Mouse (Mus musculus) midbrain, embryonic 10.5 days (tissue): Measurements from ENCODE around the gene Xpnpep2. TPM values are rescaled to one million over a fixed set of nuclear protein-coding genes. Genes with fewer than 3 reads are reported as not detected.

ENCODE experiments used
- DNase-seq: peaks from one replicate; pipeline ENCODE4 v3.0.0-alpha.2; 2017; ENCODE audit warnings: low spot score
- H3K27ac ChIP-seq: fragments of 300-500 bp; sonication (generic); replicated peaks from 2 replicates; pipeline ENCODE4 v1.5.1; 2016; ENCODE audit warnings: mild to moderate bottlenecking
- H3K27me3 ChIP-seq: fragments of 300-500 bp; sonication (generic); 2 replicates; pipeline ENCODE4 v1.6.1; 2016; ENCODE audit warnings: low read depth, mild to moderate bottlenecking; ENCODE audit not compliant: poor library complexity, severe bottlenecking
- H3K36me3 ChIP-seq: fragments of 300-500 bp; sonication (generic); 2 replicates; pipeline ENCODE4 v1.6.1; 2016; ENCODE audit warnings: mild to moderate bottlenecking, moderate library complexity
- H3K4me1 ChIP-seq: fragments of 300-500 bp; sonication (generic); 2 replicates; pipeline ENCODE4 v1.6.1; 2016
- H3K4me3 ChIP-seq: fragments of 300-500 bp; sonication (generic); 2 replicates; pipeline ENCODE4 v1.5.1; 2016; ENCODE audit warnings: mild to moderate bottlenecking, moderate library complexity
- H3K9me3 ChIP-seq: fragments of 300-500 bp; sonication (generic); replicated peaks from 2 replicates; pipeline ENCODE4 v1.6.1; 2016; ENCODE audit warnings: mild to moderate bottlenecking
- WGBS: fragments of 180-500 bp; shearing (Covaris S2); methylation state at CpG from one replicate; pipeline ENCODE4 v1.1.7; 2016; 5-methylcytosine and 5-hydroxymethylcytosine counted together
- polyA plus RNA-seq: library from polyadenylated mRNA; unstranded; fragments of >200 nt; fragmentation: Nextera tagmentation; extraction: Ambion mirVana; gene quantifications from 2 replicates; pipeline ENCODE4 v1.2.1, GENCODE M21; 2016

Xpnpep2 gene
- polyA plus RNA-seq, 1 experiment from 2014 or later = 1.9 TPM

DNA sequence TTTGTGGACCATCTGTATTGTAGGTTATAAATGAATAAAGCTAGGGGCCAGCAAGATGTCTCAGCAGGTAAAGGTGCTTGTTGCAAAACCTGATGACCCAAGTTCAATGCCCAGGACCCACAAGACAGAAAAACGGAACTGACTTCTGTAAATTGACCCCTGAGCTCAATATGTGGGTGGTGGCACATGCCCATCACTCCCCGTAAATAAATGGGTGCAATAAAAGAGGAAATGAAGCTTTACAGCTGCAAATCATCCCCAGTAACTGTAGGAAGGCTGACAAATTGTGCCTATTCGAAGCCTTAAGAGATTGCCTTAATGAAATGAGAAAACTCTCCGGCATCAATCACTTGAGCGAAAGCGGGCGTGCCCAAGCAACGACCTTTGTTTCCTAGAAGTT, 11.9 kb upstream of the Xpnpep2 start:
- Histone ChIP-seq H3K27ac (no peak overlapping the region), H3K36me3 (no peaks in the 10 kb centered on the region), H3K9me3 (no peaks in the 10 kb centered on the region), H3K4me1 (no peaks in the 10 kb centered on the region), H3K27me3 (0 out of 2 replicates have a peak, but pooled peaks cover 5% of the 10 kb centered on the region), H3K4me3 (no peak overlapping the region)
- no peak for DNase-seq
- 84% methylated on average over 8 of the region's 8 CpGs for WGBS

DNA sequence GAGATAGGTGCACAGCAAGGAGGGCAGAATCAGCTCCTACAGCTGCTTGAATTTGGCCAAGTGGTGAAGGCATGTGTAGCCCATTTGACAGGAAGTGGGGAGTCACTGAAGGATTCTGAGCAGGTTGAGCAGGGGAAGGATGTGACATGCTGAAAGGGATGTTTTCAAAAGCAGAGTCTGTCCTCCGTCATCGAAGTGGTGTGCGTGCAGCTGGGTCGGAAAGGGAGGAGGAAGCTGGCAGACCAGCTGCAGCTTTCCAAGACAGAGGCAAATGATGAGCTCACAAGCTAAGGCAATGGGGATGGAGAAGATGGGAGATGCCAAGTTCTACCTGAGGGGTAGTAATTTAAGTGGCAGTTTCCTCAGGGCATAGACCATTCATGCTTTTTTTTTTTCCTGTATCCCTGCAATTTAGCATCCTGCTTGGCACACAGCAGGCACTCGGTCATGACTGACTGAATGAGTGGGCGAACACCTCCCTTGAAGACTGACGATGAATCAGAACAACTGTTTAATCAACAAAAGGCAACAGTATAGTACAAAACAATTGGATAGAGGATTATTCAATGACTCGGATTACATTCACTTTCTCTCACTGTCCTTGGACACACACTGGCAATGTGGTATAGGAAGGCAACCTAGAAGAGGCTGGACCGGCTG, 9.9 kb upstream of the Xpnpep2 start:
- no peak overlapping the region for H3K27ac ChIP-seq
- DNase-seq = no peak
- no peaks in the 10 kb centered on the region for H3K36me3 ChIP-seq
- H3K4me3 ChIP-seq = no peak overlapping the region
- WGBS = 81% methylated on average over 9 of the region's 9 CpGs
- no peaks in the 10 kb centered on the region for H3K9me3 ChIP-seq
- no peaks in the 10 kb centered on the region for H3K4me1 ChIP-seq
- H3K27me3 ChIP-seq = 0 out of 2 replicates have a peak, but pooled peaks cover 5% of the 10 kb centered on the region

DNA sequence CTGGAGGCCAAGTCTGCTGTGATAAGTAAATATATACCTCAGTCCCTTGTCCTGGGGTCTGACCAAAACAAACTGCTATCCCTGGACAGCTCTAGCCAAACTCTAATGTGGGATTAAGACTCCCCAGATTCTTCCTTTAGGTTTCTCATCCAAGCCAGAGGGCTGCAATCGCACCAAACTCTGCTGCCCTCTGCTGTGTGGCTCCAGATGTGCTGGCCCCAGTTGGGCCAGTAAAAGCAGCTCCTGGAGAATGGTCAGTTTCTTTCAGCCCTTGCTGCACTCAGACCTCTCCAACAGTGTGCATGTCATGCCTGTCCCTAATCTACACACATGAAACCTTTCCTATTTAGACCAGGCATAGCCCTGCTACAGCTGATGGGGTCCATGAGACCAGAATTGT, 8.7 kb upstream of the Xpnpep2 start:
- Histone ChIP-seq H3K27me3 (0 out of 2 replicates have a peak, but pooled peaks cover 5% of the 10 kb centered on the region), H3K9me3 (no peaks in the 10 kb centered on the region), H3K4me3 (no peak overlapping the region), H3K36me3 (no peaks in the 10 kb centered on the region), H3K4me1 (no peaks in the 10 kb centered on the region), H3K27ac (no peak overlapping the region)
- DNase-seq = peak; percentile 20
- 48% methylated on average over 1 of the region's 1 CpGs for WGBS

DNA sequence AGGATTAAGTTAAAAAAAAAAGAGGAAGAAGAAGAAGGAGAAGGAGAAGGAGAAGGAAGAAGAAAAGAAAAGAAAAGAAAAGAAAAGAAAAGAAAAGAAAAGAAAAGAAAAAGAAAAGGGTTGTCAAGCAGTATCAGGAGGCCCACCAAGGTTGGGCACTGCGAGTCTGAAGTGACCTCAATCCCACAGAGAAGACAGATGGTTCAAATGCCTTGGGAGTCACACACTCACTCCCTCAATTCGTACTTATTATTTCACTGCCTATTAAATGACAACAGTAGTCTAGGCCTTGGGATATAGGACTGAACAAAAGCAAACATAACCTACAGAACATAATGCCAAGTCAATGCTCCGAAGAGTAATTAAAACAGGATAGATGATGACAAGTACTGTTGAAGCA, 5.3 kb upstream of the Xpnpep2 start:
- no peaks in the 10 kb centered on the region for H3K9me3 ChIP-seq
- no peaks in the 10 kb centered on the region for H3K4me1 ChIP-seq
- H3K27ac ChIP-seq = no peak overlapping the region
- H3K4me3 ChIP-seq = no peak overlapping the region
- no peaks in the 10 kb centered on the region for H3K27me3 ChIP-seq
- WGBS = 91% methylated on average over 3 of the region's 3 CpGs
- H3K36me3 ChIP-seq = no peaks in the 10 kb centered on the region
- no peak for DNase-seq

DNA sequence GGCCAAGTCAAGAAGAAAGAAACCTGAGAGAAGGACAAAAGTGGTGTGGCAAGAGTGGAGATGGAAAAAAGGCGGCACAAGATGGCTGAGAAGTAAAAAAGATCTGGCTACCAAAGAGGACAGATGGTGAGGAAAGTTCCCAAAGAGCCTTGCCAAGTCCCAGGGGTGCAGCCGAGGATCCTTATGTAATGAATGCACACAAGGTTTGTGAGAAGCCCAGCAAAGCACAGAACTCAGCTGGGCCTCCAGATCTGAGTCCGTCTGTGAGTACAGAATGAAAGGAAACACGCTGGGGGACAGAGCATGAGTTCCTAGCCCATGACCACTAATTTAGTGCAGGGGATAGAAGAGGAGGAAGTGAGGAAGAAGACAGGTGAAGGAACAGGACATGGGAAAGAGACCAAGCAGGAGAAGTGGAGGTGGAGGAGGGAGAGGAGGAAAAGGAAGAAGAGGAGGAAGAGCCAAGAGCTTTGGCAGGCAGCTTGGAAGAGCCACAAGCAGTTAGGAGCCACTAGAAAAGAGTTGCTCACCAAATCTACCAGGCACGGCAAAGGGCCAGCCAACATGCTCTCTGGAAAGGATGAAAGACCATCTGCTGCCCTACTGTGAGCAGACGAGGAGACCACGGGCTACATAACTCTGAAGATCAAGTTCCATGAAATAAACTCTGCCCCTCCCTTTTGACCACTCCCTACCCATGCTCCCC, 3.6 kb upstream of the Xpnpep2 start:
- 77% methylated on average over 7 of the region's 7 CpGs for WGBS
- Histone ChIP-seq H3K9me3 (no peaks in the 10 kb centered on the region), H3K4me1 (no peaks in the 10 kb centered on the region), H3K27ac (no peak overlapping the region), H3K27me3 (no peaks in the 10 kb centered on the region), H3K36me3 (no peaks in the 10 kb centered on the region), H3K4me3 (no peak overlapping the region)
- DNase-seq = no peak

DNA sequence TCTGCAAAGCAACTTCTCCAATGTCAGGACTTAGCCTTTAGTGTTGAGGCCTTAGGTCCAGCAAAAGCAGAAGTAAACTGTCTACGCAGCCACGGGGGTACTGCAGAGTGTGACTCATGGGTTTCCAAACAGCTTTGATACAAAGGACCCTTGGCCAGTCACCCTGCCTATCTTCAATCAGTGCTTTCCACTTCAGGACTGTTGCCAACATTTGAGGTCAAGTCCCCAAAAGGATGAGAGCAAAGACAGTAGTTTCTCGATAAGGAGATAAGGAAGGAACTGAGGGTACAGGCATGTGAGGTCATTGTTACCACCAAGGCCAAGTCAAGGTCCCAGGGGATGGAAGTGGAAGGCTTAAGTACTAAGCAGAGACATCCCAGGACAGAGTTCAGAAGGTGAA, 2.3 kb upstream of the Xpnpep2 start:
- Histone ChIP-seq H3K9me3 (no peaks in the 10 kb centered on the region), H3K4me3 (no peak overlapping the region), H3K4me1 (no peaks in the 10 kb centered on the region), H3K27ac (no peak overlapping the region), H3K27me3 (no peaks in the 10 kb centered on the region), H3K36me3 (no peaks in the 10 kb centered on the region)
- WGBS = 87% methylated on average over 3 of the region's 3 CpGs
- no peak for DNase-seq

DNA sequence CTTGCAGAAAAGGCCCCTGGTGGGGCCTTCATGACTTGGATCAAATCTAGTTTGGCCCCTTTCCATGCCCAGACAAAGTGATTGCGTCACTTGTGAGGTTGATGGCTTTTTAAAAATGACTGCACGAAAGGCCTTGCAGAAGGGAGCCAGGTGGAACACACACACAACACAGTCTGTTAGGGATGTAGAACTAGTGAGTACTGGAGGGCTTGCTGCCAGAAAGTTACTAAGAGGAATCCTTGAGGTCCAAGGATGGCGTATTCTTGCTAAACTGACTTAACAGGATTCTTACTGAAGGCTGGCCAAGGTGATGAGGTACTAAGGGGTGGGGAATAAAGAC, 761 bp downstream of the Xpnpep2 start:
- H3K9me3 ChIP-seq = no peaks in the 10 kb centered on the region
- 90% methylated on average over 3 of the region's 3 CpGs for WGBS
- DNase-seq = no peak
- H3K27ac ChIP-seq = no peak overlapping the region
- H3K36me3 ChIP-seq = no peaks in the 10 kb centered on the region
- no peak overlapping the region for H3K4me3 ChIP-seq
- no peaks in the 10 kb centered on the region for H3K4me1 ChIP-seq
- no peaks in the 10 kb centered on the region for H3K27me3 ChIP-seq

DNA sequence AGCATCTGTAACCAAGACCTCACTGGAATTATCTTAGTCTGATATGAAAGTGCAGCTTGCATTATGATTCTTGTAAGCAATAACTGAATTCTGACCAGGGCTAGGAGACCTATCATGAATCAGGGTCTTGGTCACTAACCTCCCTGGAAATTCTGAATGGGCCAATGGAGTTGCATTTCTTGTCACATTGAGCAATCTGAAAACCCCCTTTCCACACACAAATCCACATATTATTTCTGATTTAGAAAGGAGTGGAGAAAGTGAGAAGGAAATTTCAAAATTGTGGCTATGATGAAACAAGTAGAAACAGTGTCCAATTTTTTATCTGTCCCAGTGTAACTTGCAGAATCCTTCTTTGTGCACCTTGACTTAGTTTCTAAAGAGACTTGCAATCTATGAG, 10.8 kb downstream of the Xpnpep2 start:
- no peak overlapping the region for H3K27ac ChIP-seq
- H3K4me3 ChIP-seq = no peak overlapping the region
- DNase-seq = no peak

DNA sequence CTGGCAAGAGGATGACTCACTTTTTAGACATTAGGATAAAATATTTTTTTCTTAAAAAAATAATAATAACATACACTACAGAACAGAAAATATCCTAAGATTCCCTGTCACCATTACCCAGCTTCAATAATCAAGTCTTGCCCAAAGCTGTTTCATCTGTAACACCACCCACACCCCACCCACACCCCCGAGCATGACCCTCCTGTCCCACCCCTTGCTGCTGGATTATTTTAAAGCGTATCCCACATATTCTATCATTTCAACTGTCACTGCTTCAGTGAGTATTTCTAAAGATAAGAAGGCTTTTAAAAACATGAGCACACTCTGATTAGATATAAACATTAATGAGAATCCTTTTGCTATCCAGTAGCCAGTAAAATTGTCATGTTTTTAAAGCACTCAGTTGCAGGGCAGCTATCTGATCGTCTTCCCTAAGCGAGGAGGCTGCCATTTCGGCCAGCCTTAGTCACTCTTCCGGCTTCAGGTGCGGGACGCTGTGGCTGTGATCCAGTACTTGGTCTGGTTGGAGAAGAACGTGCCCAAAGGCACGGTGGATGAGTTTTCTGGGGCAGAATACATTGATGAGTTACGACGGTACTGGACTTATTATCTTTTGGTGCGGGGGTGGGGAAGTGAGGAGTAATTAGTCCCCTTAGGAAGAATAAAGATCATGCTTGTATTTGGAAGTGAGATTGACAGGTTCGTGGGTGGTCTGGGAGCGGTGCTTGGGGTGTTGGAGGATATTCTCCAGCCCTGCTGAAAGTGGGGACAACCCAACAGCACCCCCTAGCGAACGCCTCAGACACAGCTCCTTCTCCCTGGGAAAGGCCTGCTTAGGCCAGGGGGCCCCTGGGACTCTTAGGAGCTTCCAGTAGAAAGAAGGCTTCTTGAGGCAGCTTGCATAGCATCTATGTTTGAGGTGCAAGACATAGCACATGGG, 15.9 kb downstream of the Xpnpep2 start:
- H3K4me1 ChIP-seq = 0 out of 2 replicates have a peak, but pooled peaks cover 3% of the 10 kb centered on the region
- no peak overlapping the region for H3K4me3 ChIP-seq
- DNase-seq = peak; percentile 61
- no peaks in the 10 kb centered on the region for H3K36me3 ChIP-seq
- no peak overlapping the region for H3K27ac ChIP-seq
- peaks cover 6% of the 10 kb centered on the region; the same call in 1 of the 2 replicates for H3K27me3 ChIP-seq
- no peaks in the 10 kb centered on the region for H3K9me3 ChIP-seq
- WGBS = 36% methylated on average over 17 of the region's 17 CpGs

More for the DNA sequence above, 10.8 kb downstream of the Xpnpep2 start:
- Histone ChIP-seq H3K27me3 (peaks cover 7% of the 10 kb centered on the region; the same call in 1 of the 2 replicates), H3K9me3 (no peaks in the 10 kb centered on the region), H3K36me3 (no peaks in the 10 kb centered on the region), H3K4me1 (no peaks in the 10 kb centered on the region)

DNA sequence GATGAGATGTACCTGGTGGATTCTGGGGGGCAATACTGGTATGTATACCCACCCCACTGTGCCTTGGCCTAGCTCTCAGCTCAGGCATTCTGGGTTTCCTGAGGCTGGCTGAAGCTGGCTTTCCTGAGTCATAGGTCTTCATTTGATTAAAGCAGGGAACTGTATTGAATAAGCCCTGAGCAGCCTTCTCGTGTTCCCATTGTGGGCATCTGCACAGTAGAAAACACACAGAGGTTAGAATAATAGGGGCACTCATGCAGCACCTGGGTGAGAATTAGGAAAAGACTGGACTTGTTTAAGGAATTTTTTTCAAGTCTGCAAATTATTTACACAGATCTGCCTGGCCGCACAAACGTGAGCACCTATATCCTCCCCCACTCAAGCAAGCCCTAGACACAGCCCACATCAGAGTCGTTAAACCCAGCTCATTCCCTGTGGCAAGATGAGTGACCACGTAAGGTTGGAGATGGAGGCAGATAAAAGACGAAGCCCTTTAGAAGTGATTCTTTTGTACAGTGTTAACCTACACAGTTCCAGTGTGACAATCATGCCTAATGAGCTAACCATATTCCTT, 18.5 kb downstream of the Xpnpep2 start:
- no peak overlapping the region for H3K27ac ChIP-seq
- 70% methylated on average over 6 of the region's 6 CpGs for WGBS
- DNase-seq = no peak
- H3K27me3 ChIP-seq = peaks cover 6% of the 10 kb centered on the region; the same call in 1 of the 2 replicates
- 0 out of 2 replicates have a peak, but pooled peaks cover 3% of the 10 kb centered on the region for H3K4me1 ChIP-seq
- no peaks in the 10 kb centered on the region for H3K36me3 ChIP-seq
- no peak overlapping the region for H3K4me3 ChIP-seq
- H3K9me3 ChIP-seq = no peaks in the 10 kb centered on the region

DNA sequence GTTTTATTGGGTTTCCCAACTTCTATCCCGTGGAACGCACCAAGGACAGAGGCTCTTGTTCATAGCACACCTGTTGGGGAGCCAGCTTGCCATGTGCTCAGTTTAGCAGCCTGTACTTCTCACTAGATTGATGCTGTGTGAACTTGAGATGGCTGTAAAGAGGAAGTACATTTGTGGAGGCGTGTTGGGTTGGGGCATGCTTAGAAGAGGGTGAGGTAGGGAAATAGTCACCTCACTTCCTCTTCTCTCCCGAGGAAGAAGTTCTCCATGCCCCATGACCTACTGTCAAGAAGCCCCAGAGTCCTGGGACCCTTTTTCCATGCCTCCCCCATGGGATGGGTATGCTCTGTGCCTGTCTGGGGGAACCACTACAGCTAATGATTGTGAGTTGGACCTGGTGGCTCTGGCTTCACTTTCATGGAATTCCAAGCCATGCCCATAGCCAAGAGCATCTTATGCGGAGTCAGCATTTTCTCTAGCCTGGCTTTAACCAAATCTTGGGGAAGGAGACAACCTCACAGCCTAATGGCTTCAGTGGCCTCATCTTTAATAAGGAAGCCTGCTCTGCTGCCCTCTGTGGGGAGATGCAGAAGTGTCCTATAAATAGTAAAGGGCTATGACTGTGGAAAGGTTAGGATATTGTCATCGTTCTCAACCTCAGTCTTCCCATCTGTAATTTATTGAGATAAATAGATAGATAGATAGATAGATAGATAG, 19.1 kb downstream of the Xpnpep2 start:
- Histone ChIP-seq H3K4me1 (0 out of 2 replicates have a peak, but pooled peaks cover 3% of the 10 kb centered on the region), H3K27ac (no peak overlapping the region), H3K4me3 (no peak overlapping the region), H3K27me3 (peaks cover 6% of the 10 kb centered on the region; the same call in 1 of the 2 replicates), H3K36me3 (no peaks in the 10 kb centered on the region), H3K9me3 (no peaks in the 10 kb centered on the region)
- 78% methylated on average over 6 of the region's 6 CpGs for WGBS
- DNase-seq = no peak

DNA sequence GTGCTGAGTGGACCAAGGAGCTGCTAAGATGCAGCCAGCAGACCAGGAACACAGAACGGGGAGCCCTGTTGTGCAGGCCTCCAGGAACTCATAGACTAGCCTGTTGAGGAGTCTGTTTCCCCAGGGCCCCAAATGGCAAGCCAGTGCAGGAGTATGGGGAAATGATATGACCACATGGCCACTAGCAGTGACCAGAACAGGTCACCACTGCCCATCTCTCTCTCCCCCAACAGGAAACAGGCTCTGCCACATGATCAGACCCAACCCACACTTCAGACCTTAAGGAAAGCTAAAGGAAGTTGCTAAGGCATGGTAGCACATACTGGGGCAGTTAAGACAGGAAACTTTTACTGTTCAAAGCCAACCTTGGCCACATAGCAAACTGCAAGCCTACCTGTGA, 20.6 kb downstream of the Xpnpep2 start:
- DNase-seq = no peak
- Histone ChIP-seq H3K4me1 (0 out of 2 replicates have a peak, but pooled peaks cover 3% of the 10 kb centered on the region), H3K27me3 (0 out of 2 replicates have a peak, but pooled peaks cover 6% of the 10 kb centered on the region), H3K36me3 (no peaks in the 10 kb centered on the region), H3K27ac (no peak overlapping the region), H3K9me3 (no peaks in the 10 kb centered on the region), H3K4me3 (no peak overlapping the region)
- WGBS = 73% methylated on average over 1 of the region's 1 CpGs
